Mouse (Mus musculus): ENCODE results near the gene Tedc2.

GRCm38 (mm10) chr17:24236921-24237320, 16.3 kb upstream of the Tedc2 start:
- TF ChIP-seq POLR2A (IDR thresholded peaks at IDR 0.05; ENCODE audit: borderline replicate concordance, low read depth, low read length), result no peak
- no peak for TF ChIP-seq CTCF (IDR thresholded peaks at IDR 0.05; ENCODE audit: low read depth, low read length)
